In genomic region chr5:17402330-17403125, GRCm38 (mm10) we compare ENCODE assay signal across 29 mouse cellular contexts. TPM values are rescaled to one million over a fixed set of nuclear protein-coding genes. Genes with fewer than 3 reads are reported as not detected.
DNase-seq lines count a peak whose midpoint lies in the region; ATAC-seq and TF ChIP-seq lines count a peak whose summit lies in the region.
"Had no signal": no experiment of that assay in that cellular context is flagged by ENCODE, and none has a peak within 500 bp of the region (broad histone marks: within the 10 kb centered on the region; RNA-seq: fewer than 3 reads in every experiment).

No protein-coding gene starts in this region.

- no peak overlapping the region for H3K27ac ChIP-seq in intestine, embryonic 15.5 days
- no peak overlapping the region for H3K27ac ChIP-seq in intestine, postnatal 0 days (ENCODE audit: low read depth, low read length)
- no peak overlapping the region for H3K27ac ChIP-seq in liver, embryonic 12.5 days
- H3K27ac ChIP-seq: heart, embryonic 13.5 days; hindbrain, embryonic 12.5 days; left cerebral cortex, adult 2 months; midbrain, embryonic 15.5 days; neural tube, embryonic 12.5 days had no signal

- TF ChIP-seq CTCF in intestine, postnatal 0 days (IDR thresholded peaks at IDR 0.05; ENCODE audit: low read depth) = no peak

- H3K4me2 ChIP-seq in intestine, embryonic 15.5 days (replicated peaks) = no peak overlapping the region
- H3K4me2 ChIP-seq in intestine, postnatal 0 days (replicated peaks; ENCODE audit: low read depth) = no peak overlapping the region
- no peak overlapping the region for H3K4me2 ChIP-seq in liver, embryonic 12.5 days
- H3K4me2 ChIP-seq: heart, embryonic 13.5 days; hindbrain, embryonic 12.5 days; midbrain, embryonic 15.5 days; neural tube, embryonic 12.5 days had no signal

- H3K36me3 ChIP-seq in intestine, embryonic 15.5 days = no peaks in the 10 kb centered on the region
- no peaks in the 10 kb centered on the region for H3K36me3 ChIP-seq in intestine, postnatal 0 days (ENCODE audit: control insufficient read depth, insufficient read depth)
- no peaks in the 10 kb centered on the region for H3K36me3 ChIP-seq in liver, embryonic 12.5 days
- H3K36me3 ChIP-seq: heart, embryonic 13.5 days; hindbrain, embryonic 12.5 days; midbrain, embryonic 15.5 days; neural tube, embryonic 12.5 days had no signal

- H3K9me3 ChIP-seq in intestine, embryonic 15.5 days = no peaks in the 10 kb centered on the region
- no peaks in the 10 kb centered on the region for H3K9me3 ChIP-seq in intestine, postnatal 0 days (ENCODE audit: control insufficient read depth)
- no peaks in the 10 kb centered on the region for H3K9me3 ChIP-seq in liver, embryonic 12.5 days (replicated peaks)
- H3K9me3 ChIP-seq: heart, embryonic 13.5 days; hindbrain, embryonic 12.5 days; megakaryocyte, embryonic 14.5 days; midbrain, embryonic 15.5 days; neural tube, embryonic 12.5 days had no signal

- ATAC-seq in intestine, embryonic 15.5 days = peak; percentile 53
- no peak; the same call in 1 of the 2 replicates for ATAC-seq in intestine, postnatal 0 days
- peak; percentile 80 for ATAC-seq in liver, embryonic 12.5 days
- peak; percentile 27; the same call in 1 of the 2 replicates for ATAC-seq in megakaryocyte, adult 5-6 weeks (ENCODE audit: poor library complexity, severe bottlenecking)
- ATAC-seq: forebrain, embryonic 14.5 days; midbrain, embryonic 15.5 days had no signal

- peak; percentile 9 for DNase-seq in c-Kit-positive CD71-positive TER-119-negative erythroid progenitor cells, embryonic 14.5 days (ENCODE audit: low read depth)
- no peak for DNase-seq in cerebellum, adult 9-10 months
- DNase-seq in left cerebral cortex, postnatal 4 days = no peak
- DNase-seq in frontal cortex, adult 2 months (ENCODE audit: extremely low spot score in 1 of 2, low spot score in 1 of 2) = no peak
- DNase-seq: adrenal gland, adult 8-10 months; cerebellum, adult 18-20 months; cerebellum, postnatal 36 days; gastrocnemius, postnatal 10 days; heart, adult 18-20 months; heart, postnatal 14 days; kidney, postnatal 4 days; layer of hippocampus, adult 9-11 months; lung, postnatal 14 days; thymus, postnatal 14 days had no signal

- H3K4me1 ChIP-seq in intestine, embryonic 15.5 days (replicated peaks) = no peaks in the 10 kb centered on the region
- no peaks in the 10 kb centered on the region for H3K4me1 ChIP-seq in intestine, postnatal 0 days (replicated peaks; ENCODE audit: control insufficient read depth, insufficient read depth, low read length)
- peaks cover 12% of the 10 kb centered on the region for H3K4me1 ChIP-seq in liver, embryonic 12.5 days
- H3K4me1 ChIP-seq: heart, embryonic 13.5 days; hindbrain, embryonic 12.5 days; midbrain, embryonic 15.5 days; neural tube, embryonic 12.5 days had no signal

- no peak overlapping the region for H3K9ac ChIP-seq in intestine, embryonic 15.5 days
- H3K9ac ChIP-seq in intestine, postnatal 0 days (ENCODE audit: low read depth, low read length) = no peak overlapping the region
- no peak overlapping the region for H3K9ac ChIP-seq in liver, embryonic 12.5 days
- H3K9ac ChIP-seq: heart, embryonic 13.5 days; hindbrain, embryonic 12.5 days; midbrain, embryonic 15.5 days; neural tube, embryonic 12.5 days had no signal

- 67% methylated on average over 4 of the region's 4 CpGs for WGBS in intestine, embryonic 15.5 days
- WGBS in intestine, postnatal 0 days = 59% methylated on average over 4 of the region's 4 CpGs
- 27% methylated on average over 4 of the region's 4 CpGs for WGBS in liver, embryonic 12.5 days (ENCODE audit: insufficient replicate concordance)

- no peaks in the 10 kb centered on the region for H3K27me3 ChIP-seq in intestine, embryonic 15.5 days (replicated peaks)
- no peaks in the 10 kb centered on the region for H3K27me3 ChIP-seq in intestine, postnatal 0 days (replicated peaks; ENCODE audit: control insufficient read depth, insufficient read depth, low read length)
- no peaks in the 10 kb centered on the region for H3K27me3 ChIP-seq in liver, embryonic 12.5 days (replicated peaks)
- H3K27me3 ChIP-seq: heart, embryonic 13.5 days; hindbrain, embryonic 12.5 days; megakaryocyte, embryonic 14.5 days; midbrain, embryonic 15.5 days; neural tube, embryonic 12.5 days had no signal

- intact Hi-C loops in left cerebral cortex, postnatal 4 days (cut with DNase I) = no loop called here

- H3K4me3 ChIP-seq in intestine, embryonic 15.5 days (replicated peaks) = no peak overlapping the region
- no peak overlapping the region for H3K4me3 ChIP-seq in intestine, postnatal 0 days (ENCODE audit: low read depth, low read length)
- H3K4me3 ChIP-seq in liver, embryonic 12.5 days = no peak overlapping the region
- H3K4me3 ChIP-seq: heart, embryonic 13.5 days; hindbrain, embryonic 12.5 days; left cerebral cortex, adult 2 months; megakaryocyte, embryonic 14.5 days; midbrain, embryonic 15.5 days; neural tube, embryonic 12.5 days had no signal

RNA-seq across cellular contexts. Expression of gene Speer4f2, which starts 29.5 kb away (rescaled TPM):
- polyA plus RNA-seq in intestine, embryonic 15.5 days (2015; fragmentation: Nextera tagmentation; extraction: Ambion mirVana) = not detected in 2 replicates
- polyA plus RNA-seq in intestine, postnatal 0 days (2015; fragmentation: Nextera tagmentation; extraction: Ambion mirVana) = not detected in 2 replicates
- polyA plus RNA-seq in liver, embryonic 12.5 days (2016; fragmentation: Nextera tagmentation; extraction: Ambion mirVana) = not detected in 2 replicates
- not detected in 2 replicates for total RNA-seq in megakaryocyte, adult 5-6 weeks (2015)
- total RNA-seq in megakaryocyte, adult 5-6 weeks (2017) = not detected in 2 replicates
- not detected for total RNA-seq in left cerebral cortex, postnatal 4 days (2021)
- not detected in 2 replicates for polyA plus RNA-seq in frontal cortex, adult 2 months (2012; rRNA removed)
- total RNA-seq: adrenal gland, adult 8-10 months; gastrocnemius, postnatal 10 days; heart, adult 18-20 months; heart, postnatal 14 days; left cerebral cortex, adult 2 months; left cerebral cortex, postnatal 36 days had no signal
- polyA plus RNA-seq: embryonic facial prominence, embryonic 14.5 days; forebrain, embryonic 14.5 days; heart, embryonic 13.5 days; hindbrain, embryonic 12.5 days; midbrain, embryonic 15.5 days; neural tube, embryonic 12.5 days; spleen, adult 2 months; stomach, embryonic 14.5 days had no signal
